Mouse (Mus musculus): ENCODE results near the gene Gm45716.

Gm45716 gene

DNA sequence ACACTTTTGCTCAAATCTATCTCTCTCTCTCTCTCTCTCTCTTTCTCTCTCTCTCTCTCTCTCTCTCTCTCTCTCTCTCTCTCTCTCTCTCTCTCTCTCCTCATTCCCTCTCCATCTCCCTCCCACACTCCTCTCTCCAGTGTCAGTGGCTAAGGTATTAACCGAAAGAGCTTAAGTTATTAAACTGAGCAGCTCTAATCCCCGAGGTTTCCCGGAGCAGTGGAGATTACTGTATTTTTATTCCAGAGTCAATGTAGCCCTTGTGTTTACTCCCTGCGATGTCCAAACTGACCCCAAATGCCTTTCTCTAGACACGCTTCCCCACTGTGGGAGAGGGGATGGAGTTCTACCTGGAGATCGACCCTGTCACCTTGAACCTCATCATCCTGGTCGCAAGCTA is at the start of gene Gm45716:
Gene Gm45716, plus strand, starts transcription at position 243 of the 400 bp plus-strand sequence.
- no peak for DNase-seq (ENCODE audit: low spot score)

- DNase-seq (ENCODE audit: low spot score), result no peak
These were observed 45.1 kb upstream of the Gm45716 start for GRCm38 (mm10) chr11:90142393-90142792.

- no peak for DNase-seq (ENCODE audit: low spot score)
These were observed 44.5 kb upstream of the Gm45716 start for GRCm38 (mm10) chr11:90142936-90143335.

DNA sequence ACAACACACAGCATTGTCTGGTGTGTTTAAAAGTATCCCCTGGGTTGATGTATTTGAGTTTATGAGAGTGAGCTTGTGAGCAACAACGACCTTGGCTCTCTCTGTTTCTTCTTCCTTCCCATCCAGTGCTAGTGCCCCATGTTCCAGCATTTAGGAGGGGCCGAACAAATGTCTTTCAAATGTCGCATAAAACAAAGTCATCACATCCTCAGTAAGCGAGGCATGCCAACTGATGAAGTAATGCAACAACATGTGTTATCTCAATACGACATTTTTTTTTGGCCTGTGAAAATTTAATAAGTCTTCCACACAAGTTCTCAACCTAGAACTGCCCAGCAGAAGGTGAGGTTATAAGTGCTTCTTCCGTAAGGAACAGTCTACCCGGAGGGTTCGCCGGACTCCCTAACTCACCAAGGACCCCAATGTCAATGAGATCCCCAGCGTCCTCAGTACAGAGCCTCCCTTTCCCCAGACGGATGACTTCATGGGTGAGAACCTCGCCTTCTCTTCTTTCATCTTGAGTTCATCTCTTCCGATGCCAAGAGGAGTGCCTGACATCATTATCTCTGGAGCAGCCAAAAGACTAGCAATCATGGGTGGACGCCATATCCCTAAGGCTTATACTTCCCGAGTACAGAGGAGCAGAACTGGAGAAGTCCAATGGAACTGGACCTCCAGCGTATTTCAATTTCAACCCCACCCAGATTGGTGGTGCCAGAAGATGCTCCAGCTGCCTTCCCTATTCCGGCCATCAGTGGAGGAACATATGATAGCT is 41.2 kb upstream of the Gm45716 start:
- no peak for DNase-seq (ENCODE audit: low spot score)

DNA sequence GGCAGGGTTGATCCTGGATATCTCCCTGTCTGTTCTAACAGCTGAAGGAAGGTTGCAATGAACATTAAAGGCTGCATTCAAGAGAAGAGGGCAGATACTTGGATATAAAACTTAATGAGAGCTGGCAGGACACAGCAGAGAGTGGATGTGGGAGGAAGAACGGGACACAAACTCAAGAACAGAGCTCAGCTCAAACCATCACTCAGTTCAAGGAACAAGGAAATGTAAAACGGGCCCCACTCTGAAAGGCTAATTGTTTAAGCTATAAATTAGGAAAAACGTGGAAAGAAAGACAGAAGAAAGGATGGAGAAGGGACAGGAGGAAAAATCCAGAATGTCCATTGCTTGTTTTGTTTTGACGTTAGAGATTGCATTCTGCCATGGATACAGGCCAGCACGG is 32.4 kb upstream of the Gm45716 start:
- DNase-seq (ENCODE audit: low spot score), result no peak

DNA sequence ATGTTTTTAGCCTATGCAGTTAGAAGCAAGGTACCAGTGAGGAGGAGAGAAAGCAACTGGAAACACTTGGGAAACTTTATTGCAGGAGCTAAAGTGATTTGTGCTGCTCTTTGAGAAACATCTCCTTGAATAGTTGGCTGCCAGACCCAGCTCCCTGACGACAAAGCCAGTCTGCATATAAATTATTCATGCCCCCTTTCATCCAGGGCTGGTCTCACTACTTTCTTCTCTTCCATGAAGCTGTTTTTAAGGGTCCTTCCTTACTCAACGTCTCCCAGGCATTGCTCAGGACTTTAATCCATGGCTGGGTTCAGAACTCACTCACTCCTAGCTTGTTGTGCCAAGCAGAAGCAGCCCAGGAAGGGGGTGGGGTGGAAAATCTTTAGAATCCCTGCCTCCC is 32.0 kb upstream of the Gm45716 start:
- DNase-seq (ENCODE audit: low spot score), result no peak

DNA sequence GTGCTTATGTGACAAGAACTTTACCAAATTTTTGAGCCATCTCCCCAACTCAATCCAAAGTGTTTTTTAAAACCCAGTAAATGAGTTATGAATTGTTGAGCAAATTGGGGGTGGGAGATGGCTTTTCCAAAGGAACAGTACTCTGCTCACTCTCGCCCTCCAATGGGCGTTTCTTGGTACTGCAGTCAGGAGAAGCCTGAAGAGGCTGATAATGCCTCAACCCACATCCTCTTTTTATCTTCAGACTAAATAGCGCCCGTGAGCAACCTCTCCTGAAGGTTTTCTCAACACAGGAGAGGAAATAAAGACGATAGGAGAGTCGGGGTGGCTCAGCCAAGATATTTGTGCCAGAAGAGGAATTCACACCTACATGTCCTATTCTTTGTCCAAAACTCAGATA is 19.7 kb upstream of the Gm45716 start:
- DNase-seq (ENCODE audit: low spot score), result no peak

- DNase-seq (ENCODE audit: low spot score), result no peak
These were observed 19.0 kb upstream of the Gm45716 start for GRCm38 (mm10) chr11:90168338-90169065.

DNA sequence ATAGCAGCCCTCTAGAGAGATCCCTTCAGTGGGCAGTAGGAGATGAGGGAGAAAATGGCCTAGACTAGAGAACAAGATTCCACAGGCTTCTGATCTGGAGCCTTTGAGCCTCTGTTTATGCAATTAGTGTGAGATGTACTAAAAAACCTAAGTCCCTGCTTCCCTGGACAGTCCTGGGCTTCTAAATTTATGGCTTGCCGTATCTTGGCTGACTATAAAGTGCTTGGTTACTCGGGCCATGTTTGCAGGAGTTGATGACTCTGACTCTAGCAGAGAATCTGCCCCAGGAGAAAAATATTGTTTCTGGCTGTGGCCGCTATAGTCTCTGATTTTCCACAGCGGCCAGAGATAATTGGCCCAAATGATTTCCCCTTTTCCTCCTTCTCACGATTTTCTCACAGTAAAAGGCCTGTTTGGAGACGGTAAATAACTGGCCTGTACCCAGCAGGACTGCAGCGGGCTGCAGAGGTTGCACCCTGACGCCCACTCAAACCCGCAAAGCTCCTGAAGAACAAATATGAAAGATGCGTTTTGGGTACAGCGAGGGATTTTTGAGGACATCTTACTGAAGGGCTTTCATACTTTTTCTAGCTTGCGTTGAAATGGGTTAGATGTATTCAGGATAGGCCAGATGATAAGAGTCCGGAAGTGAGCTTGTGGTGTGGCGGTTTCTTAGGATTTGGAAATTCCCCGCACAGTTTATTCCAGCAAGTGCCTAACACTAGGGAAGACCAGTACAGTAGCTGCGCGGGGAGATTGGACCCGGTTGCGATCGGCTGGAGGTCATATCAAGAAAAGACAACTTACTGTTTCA is 18.1 kb upstream of the Gm45716 start:
- no peak for DNase-seq (ENCODE audit: low spot score)

- DNase-seq (ENCODE audit: low spot score), result peak; percentile 53
These were observed 17.5 kb upstream of the Gm45716 start for GRCm38 (mm10) chr11:90170014-90170320.

- DNase-seq (ENCODE audit: low spot score), result no peak
These were observed 15.2 kb upstream of the Gm45716 start for GRCm38 (mm10) chr11:90172331-90172730.

DNA sequence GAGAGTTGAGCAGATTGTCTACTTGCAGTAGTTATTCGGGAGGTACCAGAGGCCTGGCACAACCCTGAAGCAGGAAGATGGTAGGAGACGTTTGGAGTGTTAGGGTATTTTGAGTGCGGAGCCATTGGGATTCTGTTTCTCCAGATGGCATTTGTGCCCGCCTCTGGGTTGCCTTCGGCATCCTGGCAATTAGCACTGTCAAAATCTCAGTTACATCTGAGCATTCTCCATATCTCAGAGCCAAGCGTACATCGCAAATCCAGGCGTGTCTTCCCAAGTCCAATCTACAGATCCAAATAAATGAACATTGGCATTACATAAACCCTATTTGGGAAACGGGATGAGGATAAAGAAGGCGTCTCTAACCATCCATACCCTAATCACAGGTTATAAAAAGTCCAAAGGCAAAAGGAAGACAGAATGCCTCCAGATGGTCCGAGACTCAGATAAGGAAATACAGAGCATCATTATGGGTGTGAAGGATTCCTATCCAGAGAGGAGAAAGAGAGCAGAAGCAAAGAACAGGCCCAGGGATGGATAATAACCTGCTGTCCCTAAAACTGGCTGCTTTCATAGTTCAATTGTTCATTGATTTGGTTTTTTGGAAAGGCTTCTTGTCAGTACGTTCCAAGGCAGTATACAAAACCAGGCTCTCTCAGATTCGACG is 11.7 kb upstream of the Gm45716 start:
- no peak for DNase-seq (ENCODE audit: low spot score)

DNA sequence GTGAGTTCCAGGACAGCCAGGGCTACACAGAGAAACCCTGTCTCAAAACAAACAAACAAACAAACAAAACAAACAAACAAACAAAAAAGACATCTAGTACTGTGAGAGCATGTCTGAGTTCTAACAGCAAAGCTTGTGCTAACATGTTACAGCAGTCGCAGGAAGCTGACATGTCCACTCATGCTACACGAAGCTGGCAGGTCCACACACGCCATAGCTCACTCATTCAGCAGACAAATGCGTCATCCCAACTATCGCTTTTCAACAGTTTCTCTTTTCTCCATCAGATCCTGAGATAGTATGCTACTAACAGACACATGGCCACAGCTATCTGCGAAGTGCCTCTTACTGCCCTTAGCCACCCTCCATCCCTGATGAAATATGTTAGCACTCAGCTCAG is 10.1 kb upstream of the Gm45716 start:
- DNase-seq (ENCODE audit: low spot score), result no peak

- DNase-seq (ENCODE audit: low spot score), result no peak
These were observed 4.1 kb upstream of the Gm45716 start for GRCm38 (mm10) chr11:90183361-90183760.

GRCm38 (mm10) chr11:90184756-90185155 is 2.7 kb upstream of the Gm45716 start:
- no peak for DNase-seq (ENCODE audit: low spot score)

DNA sequence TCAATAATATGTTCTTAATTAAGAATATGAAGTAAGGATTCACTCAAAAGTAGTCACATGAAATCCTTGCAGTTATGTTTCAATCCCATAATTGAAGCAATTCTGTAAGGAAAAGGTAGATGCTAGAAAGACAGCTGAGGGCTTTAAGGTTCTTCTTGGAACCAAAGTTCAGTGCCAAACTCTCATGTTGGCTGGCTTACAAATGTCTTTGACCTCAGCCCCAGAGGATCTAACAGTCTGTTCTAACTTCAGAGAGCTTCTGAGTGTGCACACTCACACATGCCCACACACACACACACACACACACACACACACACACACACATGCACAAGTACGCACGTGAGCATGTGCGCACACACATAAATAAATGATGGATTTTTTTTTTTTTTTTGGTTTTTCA is 2.7 kb downstream of the Gm45716 start:
- no peak for DNase-seq (ENCODE audit: low spot score)

GRCm38 (mm10) chr11:90194946-90195345 is 7.5 kb downstream of the Gm45716 start:
- DNase-seq (ENCODE audit: low spot score), result no peak

DNA sequence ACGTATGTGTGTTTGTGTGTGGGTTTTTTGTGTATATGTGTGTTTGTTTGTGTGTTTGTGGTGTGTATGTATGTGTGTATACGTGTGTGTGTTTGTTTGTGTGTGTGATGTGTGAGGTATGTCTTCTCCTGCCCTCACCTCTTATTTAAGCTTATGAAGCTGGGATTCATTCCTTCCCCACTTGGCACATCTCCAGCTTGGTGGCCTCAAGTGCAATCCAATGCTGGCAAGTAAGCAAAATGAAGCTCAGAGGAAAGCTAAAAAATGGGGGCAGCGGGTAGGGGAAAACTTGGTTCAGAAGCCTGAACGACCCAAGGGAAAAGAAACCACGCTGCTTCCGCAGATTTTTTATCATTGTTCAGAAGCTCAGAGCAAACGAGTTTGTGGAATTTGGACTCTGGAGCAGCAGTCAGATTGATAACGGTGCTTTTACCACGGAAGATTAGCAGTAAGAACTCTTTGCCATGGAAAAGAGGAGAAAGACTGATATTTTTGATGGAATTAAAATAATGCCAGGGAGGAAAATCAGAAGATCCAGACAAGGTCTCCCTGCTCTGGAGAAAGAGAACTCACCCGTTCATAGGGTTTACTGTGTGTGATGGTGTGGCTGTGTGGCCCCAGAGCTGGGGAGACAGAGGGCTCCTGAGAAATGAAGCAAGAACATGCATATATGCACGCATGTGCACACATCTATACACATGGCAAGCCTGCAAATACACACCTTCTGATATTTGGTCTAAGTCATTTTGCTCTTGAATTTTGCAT is 8.5 kb downstream of the Gm45716 start:
- DNase-seq (ENCODE audit: low spot score), result no peak

DNA sequence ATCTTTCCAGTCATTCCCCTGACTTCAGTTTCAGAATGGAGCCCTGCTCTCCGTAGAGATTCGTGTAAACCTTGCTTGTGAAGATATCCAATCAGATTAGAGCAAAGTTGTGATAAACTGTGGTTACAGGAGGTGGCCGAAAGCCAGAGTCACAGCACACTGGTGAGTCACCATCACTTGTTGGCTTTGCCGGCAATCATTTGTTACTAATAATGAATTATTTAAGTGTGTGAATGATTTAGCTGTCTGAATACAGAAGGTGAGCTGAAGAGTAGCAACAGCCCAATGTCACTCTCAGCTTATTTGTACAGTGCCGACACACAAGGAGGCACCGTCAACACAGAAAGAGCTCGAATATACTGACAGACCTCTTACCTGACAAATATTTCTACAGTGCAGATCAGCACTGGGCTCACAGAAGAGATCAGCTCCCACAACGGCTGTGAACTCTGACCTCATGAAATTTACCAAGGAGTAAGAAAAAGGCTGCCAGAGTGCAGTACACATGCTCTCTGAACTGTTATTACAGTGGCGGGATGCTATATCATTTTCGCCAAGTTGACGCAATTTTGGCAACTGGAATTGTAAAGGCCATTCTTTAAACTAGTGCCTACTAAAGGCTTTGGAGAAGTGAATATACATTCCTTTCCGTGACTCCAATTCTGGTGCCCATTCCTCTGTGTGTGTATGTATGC is 9.2 kb downstream of the Gm45716 start:
- DNase-seq (ENCODE audit: low spot score), result no peak

- peak; percentile 63 for DNase-seq (ENCODE audit: low spot score)
These were observed 10.6 kb downstream of the Gm45716 start for GRCm38 (mm10) chr11:90198048-90198447.

DNA sequence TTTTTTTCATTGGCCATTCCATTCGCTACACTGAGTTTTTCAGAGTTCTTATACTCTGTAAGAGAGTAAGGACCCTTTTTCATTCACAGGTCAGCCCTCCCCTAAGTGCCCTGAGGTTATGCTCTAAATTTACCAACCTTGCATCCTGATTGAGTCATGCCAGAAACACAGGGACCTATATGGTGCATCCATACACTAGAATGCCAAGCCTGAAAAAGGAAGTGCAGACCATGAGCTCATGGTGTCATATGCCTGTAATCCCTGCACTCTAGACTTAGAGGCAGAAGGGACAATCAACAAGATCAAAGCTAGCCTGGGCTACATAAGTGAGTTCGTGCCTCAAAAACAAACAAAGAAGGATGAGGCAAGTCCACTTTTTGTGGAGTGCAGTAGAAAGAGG is 13.3 kb downstream of the Gm45716 start:
- no peak for DNase-seq (ENCODE audit: low spot score)
